Mouse (Mus musculus): ENCODE measurements around the gene Lin37. TPM values are rescaled to one million over a fixed set of nuclear protein-coding genes. Genes with fewer than 3 reads are reported as not detected.

The Lin37 gene
- polyA plus RNA-seq, 1 experiment, result 71.9 TPM

DNA sequence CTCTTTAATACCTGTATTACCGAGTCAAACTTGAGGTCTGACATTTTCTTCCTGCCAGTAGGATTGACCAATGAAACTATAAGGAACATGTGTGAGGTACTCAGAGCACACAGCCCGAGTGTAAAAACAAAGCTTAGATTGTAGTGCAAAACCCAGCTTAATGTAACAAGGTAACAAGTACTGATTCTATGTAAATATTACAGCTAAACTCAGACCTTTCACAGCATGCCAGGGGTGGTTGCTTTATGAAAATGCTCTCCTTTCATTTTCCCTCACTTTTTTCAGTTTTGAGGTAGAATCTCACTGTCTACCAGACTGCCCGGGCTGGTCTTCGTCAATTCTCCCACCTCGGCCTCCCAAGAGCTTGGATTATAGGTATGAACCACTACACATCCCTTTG is 36.5 kb upstream of the Lin37 start:
- Histone ChIP-seq H3K27ac (ENCODE audit: insufficient read depth, low read length) (no peak overlapping the region), H3K4me3 (ENCODE audit: insufficient read depth, low read length) (no peak overlapping the region), H3K4me1 (ENCODE audit: control insufficient read depth, insufficient read depth, low read length) (no peaks in the 10 kb centered on the region)
- TF ChIP-seq CTCF (IDR thresholded peaks at IDR 0.05; ENCODE audit: extremely low read depth, insufficient read depth, low read length), result no peak
- no peak for TF ChIP-seq POLR2A (IDR thresholded peaks at IDR 0.05; ENCODE audit: extremely low read depth, insufficient read depth, low read length)

DNA sequence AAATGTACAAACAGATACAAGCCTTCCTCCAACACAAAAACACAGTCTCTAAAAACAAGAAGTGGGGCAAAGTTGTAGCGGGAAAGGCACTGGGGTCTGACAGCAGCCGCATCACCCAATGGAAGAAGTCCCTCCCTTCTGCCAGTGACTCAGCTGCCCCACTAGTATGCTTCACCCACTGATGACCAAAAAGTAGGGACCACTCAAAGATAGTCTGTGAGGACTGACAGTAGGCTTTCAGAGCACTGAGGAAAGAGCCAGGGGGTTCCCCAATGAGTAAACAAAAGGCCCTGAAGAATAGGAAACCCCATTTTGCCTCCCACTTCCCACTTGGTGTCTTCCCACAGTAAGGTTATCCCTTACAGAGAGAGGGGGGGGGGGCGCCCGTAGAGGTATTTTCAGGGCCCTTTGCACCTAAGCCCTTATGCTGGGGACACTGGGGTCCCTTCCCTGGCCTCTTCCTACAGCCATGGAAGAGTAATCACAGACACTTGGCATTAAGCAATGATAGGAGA is 34.9 kb upstream of the Lin37 start:
- Histone ChIP-seq H3K4me1 (ENCODE audit: control insufficient read depth, insufficient read depth, low read length) (no peaks in the 10 kb centered on the region), H3K27ac (ENCODE audit: insufficient read depth, low read length) (no peak overlapping the region), H3K4me3 (ENCODE audit: insufficient read depth, low read length) (no peak overlapping the region)
- no peak for TF ChIP-seq CTCF (IDR thresholded peaks at IDR 0.05; ENCODE audit: extremely low read depth, insufficient read depth, low read length)
- TF ChIP-seq POLR2A (IDR thresholded peaks at IDR 0.05; ENCODE audit: extremely low read depth, insufficient read depth, low read length), result no peak

DNA sequence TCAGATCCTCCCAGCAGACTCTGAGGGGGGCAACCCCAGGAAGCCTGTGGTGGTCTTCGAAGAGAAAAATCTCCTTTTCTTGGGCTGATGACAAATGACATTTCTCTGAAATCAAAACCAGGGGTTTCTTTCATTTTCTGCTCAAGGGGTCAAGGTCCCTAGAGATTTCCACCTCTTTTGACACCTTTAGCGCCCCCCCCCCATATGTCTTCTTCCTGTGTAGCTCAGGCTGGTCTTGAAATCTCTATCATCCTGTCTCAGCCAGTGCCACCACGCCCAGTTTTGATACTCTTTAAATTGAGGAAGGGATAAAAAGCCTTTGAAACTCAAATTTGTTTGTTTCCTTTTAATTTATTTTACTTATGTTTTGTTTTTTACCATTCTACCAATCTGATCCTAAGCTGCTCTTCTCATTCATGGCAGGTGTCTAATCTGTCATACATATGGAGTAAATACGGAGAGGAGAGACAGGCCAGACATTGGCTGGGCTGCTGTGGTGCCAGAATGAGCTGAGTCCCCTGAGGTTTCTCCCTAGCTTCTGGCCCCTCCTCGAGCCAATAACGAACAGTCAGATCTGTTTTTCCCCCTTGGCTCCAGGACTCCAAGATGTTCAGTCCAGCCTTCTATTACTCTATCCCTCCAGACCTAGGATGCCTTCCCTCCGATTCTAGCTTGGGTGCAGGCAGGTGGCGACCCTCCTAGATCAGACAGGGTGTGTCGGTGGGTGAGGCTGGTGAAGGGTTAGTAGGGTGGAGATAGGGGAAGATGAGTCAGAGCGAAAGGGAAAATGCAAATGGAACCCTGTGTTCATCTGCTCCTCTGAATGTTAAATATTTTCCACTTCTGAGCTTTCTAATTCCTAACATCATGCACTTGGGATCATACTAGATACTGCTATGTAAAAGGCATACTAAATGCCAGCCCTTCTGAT is 34.2 kb upstream of the Lin37 start:
- TF ChIP-seq CTCF (IDR thresholded peaks at IDR 0.05; ENCODE audit: extremely low read depth, insufficient read depth, low read length) (no peak), POLR2A (IDR thresholded peaks at IDR 0.05; ENCODE audit: extremely low read depth, insufficient read depth, low read length) (no peak)

DNA sequence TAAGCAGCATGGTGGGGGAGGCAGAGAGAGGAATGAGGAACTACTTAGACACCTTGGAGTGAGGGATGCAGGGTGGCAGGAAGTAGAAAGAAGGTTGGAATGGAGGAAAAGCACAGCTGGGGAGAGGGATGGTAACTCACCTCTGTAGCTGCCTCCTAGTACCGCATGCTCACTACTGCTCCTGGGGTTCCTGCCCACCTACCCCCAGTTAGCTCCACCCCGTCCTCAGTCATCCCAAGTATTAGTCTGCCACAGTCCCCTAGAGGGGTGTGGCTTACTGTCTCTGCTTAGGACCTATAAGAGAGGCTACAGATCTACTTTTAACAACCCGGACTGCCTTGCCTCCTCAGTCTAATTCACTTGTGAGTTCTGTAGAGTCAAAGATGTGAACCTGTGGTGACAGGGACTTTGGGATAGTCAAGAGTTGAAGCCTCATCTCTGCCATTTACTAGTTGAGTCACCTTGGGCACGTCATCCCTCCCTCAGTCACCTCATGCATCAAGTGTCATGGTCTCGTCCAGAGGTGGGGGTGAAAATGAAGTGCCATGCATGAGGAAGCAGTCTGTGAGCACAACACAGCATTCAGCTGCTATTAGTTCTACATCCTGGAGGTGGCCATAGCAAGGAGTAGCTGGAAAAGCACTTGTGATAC is 33.3 kb upstream of the Lin37 start:
- no peak overlapping the region for H3K27ac ChIP-seq (ENCODE audit: insufficient read depth, low read length)
- H3K4me1 ChIP-seq (ENCODE audit: control insufficient read depth, insufficient read depth, low read length), result no peaks in the 10 kb centered on the region
- no peak overlapping the region for H3K4me3 ChIP-seq (ENCODE audit: insufficient read depth, low read length)
- TF ChIP-seq CTCF (IDR thresholded peaks at IDR 0.05; ENCODE audit: extremely low read depth, insufficient read depth, low read length) (no peak), POLR2A (IDR thresholded peaks at IDR 0.05; ENCODE audit: extremely low read depth, insufficient read depth, low read length) (no peak)

More for the DNA sequence above, 34.2 kb upstream of the Lin37 start:
- Histone ChIP-seq H3K4me1 (ENCODE audit: control insufficient read depth, insufficient read depth, low read length) (no peaks in the 10 kb centered on the region), H3K27ac (ENCODE audit: insufficient read depth, low read length) (no peak overlapping the region), H3K4me3 (ENCODE audit: insufficient read depth, low read length) (no peak overlapping the region)

DNA sequence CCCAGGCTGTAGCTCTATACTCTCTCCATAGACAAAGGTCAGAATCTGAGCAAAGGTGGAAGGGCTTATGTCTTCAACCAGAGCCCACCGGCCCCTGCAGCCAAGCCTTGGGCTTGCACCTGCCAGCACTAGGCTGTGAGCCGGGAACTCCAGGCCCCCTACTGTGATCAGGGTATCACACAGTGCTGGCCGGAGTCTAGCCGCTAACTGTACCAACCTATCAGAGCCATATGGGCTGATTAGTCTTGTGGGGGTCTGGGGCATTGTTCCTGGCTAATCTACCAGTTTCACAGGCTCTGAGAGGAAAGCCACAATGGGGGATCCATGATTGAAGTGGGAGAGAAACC is 31.9 kb upstream of the Lin37 start:
- H3K4me1 ChIP-seq (ENCODE audit: control insufficient read depth, insufficient read depth, low read length), result peaks cover 1% of the 10 kb centered on the region; the same call in 1 of the 2 replicates
- no peak overlapping the region for H3K4me3 ChIP-seq (ENCODE audit: insufficient read depth, low read length)
- no peak for TF ChIP-seq CTCF (IDR thresholded peaks at IDR 0.05; ENCODE audit: extremely low read depth, insufficient read depth, low read length)
- no peak for TF ChIP-seq POLR2A (IDR thresholded peaks at IDR 0.05; ENCODE audit: extremely low read depth, insufficient read depth, low read length)
- no peak overlapping the region for H3K27ac ChIP-seq (ENCODE audit: insufficient read depth, low read length)

DNA sequence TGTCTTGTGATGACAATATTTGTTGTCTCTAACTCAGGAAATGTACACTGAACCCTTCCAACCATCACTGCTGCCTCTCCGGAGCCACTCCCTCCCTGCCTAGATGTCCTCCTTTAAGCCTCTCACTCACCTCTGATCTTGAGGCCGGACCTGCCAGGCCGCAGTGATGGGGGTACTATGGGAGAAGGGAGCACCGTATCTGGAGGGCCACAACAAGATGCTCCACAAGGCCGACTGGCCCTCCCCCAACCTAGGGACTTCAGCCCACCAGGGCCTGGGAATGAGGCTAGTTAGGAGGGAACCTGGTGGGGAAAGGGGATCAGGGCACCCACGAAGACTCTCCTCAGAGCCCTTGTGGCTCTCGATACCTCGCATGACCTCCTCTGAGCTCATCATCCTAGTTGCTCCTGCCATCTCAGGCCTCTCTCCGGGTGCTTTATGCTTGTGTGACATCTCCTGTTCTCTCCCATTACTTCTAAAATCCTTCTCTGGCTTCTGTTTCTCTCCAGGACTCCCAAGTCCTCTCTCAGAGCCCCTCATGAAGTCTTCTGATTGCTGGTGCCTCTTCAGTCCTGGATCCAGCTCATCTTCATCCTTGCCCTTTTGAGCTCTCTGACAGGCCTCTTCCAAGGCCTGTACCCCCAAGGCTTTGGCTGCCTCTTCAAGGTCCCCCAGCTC is 31.4 kb upstream of the Lin37 start:
- H3K27ac ChIP-seq (ENCODE audit: insufficient read depth, low read length), result no peak overlapping the region
- peaks cover 1% of the 10 kb centered on the region; the same call in 1 of the 2 replicates for H3K4me1 ChIP-seq (ENCODE audit: control insufficient read depth, insufficient read depth, low read length)
- no peak overlapping the region for H3K4me3 ChIP-seq (ENCODE audit: insufficient read depth, low read length)
- TF ChIP-seq CTCF (IDR thresholded peaks at IDR 0.05; ENCODE audit: extremely low read depth, insufficient read depth, low read length), result no peak
- TF ChIP-seq POLR2A (IDR thresholded peaks at IDR 0.05; ENCODE audit: extremely low read depth, insufficient read depth, low read length), result no peak

DNA sequence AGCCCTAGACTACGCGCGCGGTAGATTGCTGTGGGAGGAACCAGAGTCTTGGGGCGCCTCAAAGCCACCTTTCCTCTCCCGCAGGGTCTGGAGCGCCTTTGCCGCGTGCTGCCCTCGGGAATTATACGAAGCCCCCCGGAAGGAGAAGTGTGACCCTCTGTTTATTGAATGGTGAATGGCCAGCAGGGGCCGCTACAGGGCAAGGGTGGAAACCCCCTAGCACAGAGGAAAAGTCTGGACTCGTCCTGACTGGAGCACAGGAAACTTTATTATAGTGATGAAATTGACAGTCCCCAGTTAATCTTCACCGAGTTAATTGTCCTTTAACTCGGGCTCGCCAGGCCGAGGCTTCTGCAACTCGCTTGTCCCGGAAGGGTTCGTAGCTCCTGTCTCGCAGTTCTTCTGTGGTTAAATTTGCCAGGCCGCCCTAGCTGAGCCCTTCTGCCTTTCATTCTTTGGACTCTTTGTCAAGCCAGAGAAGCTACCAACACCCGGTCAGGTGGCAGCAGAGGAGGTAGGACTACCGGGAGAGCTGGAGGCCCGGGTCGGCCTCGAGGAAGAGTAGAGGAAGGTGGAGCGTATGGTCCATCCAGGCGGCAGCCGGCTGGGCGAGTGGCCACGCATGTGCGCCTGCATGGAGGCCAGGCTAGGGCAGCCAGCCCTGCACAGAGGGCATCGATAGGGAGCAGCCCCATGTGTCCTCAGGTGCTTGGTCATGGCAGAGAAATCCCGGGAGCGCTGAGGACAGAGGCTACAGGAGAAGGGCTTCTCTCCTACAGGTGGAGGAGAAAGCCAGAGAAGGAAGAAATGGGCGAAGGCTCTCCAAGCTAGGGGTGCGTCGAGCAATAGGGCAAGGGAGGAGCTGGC is 30.0 kb upstream of the Lin37 start:
- Histone ChIP-seq H3K4me1 (ENCODE audit: control insufficient read depth, insufficient read depth, low read length) (peaks cover 1% of the 10 kb centered on the region; the same call in 1 of the 2 replicates), H3K27ac (ENCODE audit: insufficient read depth, low read length) (peak overlapping the region; percentile 26; the same call in 1 of the 2 replicates), H3K4me3 (ENCODE audit: insufficient read depth, low read length) (peak overlapping the region; percentile 96)
- TF ChIP-seq POLR2A (IDR thresholded peaks at IDR 0.05; ENCODE audit: extremely low read depth, insufficient read depth, low read length) (no peak), CTCF (IDR thresholded peaks at IDR 0.05; ENCODE audit: extremely low read depth, insufficient read depth, low read length) (peak; percentile 73)

DNA sequence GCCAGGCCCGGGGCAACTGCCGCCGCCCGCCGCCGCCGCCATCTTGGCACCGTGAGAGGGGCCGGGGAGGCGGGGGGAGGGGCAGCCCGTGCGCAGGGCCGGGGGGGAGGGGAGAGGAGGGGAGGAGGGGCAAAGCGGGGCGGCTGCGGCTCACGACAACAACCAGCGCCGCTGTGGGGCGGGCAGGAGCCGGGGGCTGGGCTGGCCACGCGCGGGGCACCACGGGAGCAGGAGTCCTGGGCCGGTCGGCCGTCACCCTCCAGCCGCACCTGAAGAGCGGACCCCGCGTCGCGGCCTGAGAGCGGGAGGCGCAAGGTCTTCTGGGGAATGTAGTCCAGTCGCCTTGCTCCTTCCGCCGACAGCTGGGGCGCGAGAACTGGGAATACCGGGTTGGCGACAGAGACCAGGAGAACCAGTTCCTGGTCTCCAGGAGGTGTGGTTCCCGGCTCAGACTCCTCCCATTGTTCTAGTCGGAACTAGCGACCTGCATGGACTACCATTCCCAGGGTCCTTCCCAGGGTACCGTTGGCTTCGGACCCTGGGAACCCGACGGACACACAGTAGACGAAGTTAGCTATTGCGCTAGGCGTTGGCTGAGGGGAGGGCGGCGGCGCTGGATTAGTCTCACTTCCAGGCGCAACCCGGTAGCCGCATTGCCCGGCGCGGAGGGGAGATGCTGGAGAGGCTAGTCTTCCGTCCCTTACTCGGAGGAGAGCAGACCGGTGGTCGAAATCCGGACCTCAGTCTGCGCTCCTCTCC is 29.2 kb upstream of the Lin37 start, which contains the start of gene Kmt2b:
Gene Kmt2b, minus strand, starts transcription at position 51 of the 759 bp plus-strand sequence.
- no peak for TF ChIP-seq CTCF (IDR thresholded peaks at IDR 0.05; ENCODE audit: extremely low read depth, insufficient read depth, low read length)
- TF ChIP-seq POLR2A (IDR thresholded peaks at IDR 0.05; ENCODE audit: extremely low read depth, insufficient read depth, low read length), result peak; percentile 79
- Histone ChIP-seq H3K4me1 (ENCODE audit: control insufficient read depth, insufficient read depth, low read length) (peaks cover 1% of the 10 kb centered on the region; the same call in 1 of the 2 replicates), H3K4me3 (ENCODE audit: insufficient read depth, low read length) (peak within 1 kb of the TSS; percentile 96), H3K27ac (ENCODE audit: insufficient read depth, low read length) (peak within 1 kb of the TSS; percentile 90)
